Mouse (Mus musculus): ENCODE data around the gene Nckipsd. TPM values are rescaled to one million over a fixed set of nuclear protein-coding genes. Genes with fewer than 3 reads are reported as not detected.
A peak's percentile ranks its signal among the peaks of the same experiment; 100 is the strongest.

Nckipsd gene
- total and polyA plus RNA-seq, 2 experiments from 2014 or later = 23.5 to 33.6 TPM

GRCm38 (mm10) chr9:108832390-108833108 is 24.4 kb downstream of the Nckipsd start:
- H3K9ac ChIP-seq (replicated peaks; ENCODE audit: low read length) = no peak overlapping the region

DNA sequence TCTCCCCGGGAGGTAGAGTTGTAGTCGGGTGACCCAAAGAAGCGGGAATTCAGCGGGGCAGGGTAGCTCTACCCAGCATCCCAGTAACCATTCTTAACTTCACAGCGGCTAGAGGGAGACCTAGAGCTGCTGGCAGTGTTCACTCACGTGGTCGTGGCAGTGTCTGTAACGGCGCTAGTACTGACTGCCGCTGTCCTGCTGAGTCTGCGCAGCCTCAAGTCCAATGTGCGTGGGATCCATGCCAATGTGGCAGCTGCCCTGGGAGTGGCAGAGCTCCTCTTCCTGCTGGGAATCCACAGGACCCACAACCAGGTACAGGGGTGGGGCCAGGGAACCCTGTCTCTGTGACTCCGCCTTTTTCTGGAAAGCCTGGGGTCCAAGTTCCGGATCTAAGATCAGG is 34.8 kb downstream of the Nckipsd start:
- WGBS = 25% methylated on average over 14 of the region's 14 CpGs
- peak; percentile 79 for DNase-seq (ENCODE audit: low spot score)
- H3K36me3 ChIP-seq (ENCODE audit: insufficient read depth, low read length) = peaks cover 48% of the 10 kb centered on the region
- no peaks in the 10 kb centered on the region for H3K4me1 ChIP-seq (ENCODE audit: insufficient read depth, low read length)
- TF ChIP-seq CTCF (IDR thresholded peaks at IDR 0.05; ENCODE audit: low read depth) = peak; percentile 64
- H3K4me3 ChIP-seq (ENCODE audit: low read length) = no peak overlapping the region
- H3K9me3 ChIP-seq (ENCODE audit: low read length) = no peaks in the 10 kb centered on the region
- H3K27ac ChIP-seq = no peak overlapping the region
- no peaks in the 10 kb centered on the region for H3K27me3 ChIP-seq (ENCODE audit: insufficient read depth, low read length)
- peak; percentile 63 for ATAC-seq
- H3K9ac ChIP-seq (replicated peaks; ENCODE audit: low read length) = no peak overlapping the region
- no peak overlapping the region for H3K4me2 ChIP-seq (ENCODE audit: low read depth, low read length)

More at GRCm38 (mm10) chr9:108832390-108833108, 24.4 kb downstream of the Nckipsd start:
- no peak overlapping the region for H3K27ac ChIP-seq
- ATAC-seq (peak; percentile 91), DNase-seq (ENCODE audit: low spot score) (peak; percentile 90)
- TF ChIP-seq CTCF (IDR thresholded peaks at IDR 0.05; ENCODE audit: low read depth) = 0 out of 2 replicates have a peak, but pooled peaks have one; percentile 1
- H3K27me3 ChIP-seq (ENCODE audit: insufficient read depth, low read length) = no peaks in the 10 kb centered on the region; the same call in 1 of the 2 replicates
- peak overlapping the region; percentile 31 for H3K4me3 ChIP-seq (ENCODE audit: low read length)
- peaks cover 25% of the 10 kb centered on the region for H3K4me1 ChIP-seq (ENCODE audit: insufficient read depth, low read length)
- peaks cover 49% of the 10 kb centered on the region for H3K36me3 ChIP-seq (ENCODE audit: insufficient read depth, low read length)
- no peaks in the 10 kb centered on the region for H3K9me3 ChIP-seq (ENCODE audit: low read length)
- WGBS = 7% methylated on average over 46 of the region's 46 CpGs
- H3K4me2 ChIP-seq (ENCODE audit: low read depth, low read length) = peak overlapping the region; percentile 68

DNA sequence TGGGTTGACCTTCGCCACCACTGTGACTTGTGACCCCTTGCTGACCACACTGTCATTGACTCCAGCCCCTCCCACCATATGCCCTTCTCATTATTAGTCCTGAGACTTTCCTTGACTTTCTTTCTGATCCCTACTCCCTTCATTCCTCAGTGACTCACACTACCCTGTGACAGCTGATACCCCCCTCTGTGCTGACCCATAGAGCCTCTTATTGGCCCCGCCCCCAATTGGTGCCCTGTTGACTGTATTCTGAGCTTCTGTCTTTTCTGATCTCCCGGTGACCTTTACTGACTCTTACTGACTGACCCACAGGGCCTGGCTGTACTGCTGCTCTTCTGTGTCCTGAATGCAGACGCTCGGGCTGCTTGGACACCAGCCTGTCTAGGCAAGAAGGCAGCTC is 37.2 kb downstream of the Nckipsd start:
- no peak overlapping the region for H3K4me2 ChIP-seq (ENCODE audit: low read depth, low read length)
- H3K9ac ChIP-seq (replicated peaks; ENCODE audit: low read length) = no peak overlapping the region
- H3K36me3 ChIP-seq (ENCODE audit: insufficient read depth, low read length) = peaks cover 63% of the 10 kb centered on the region
- no peak overlapping the region for H3K27ac ChIP-seq
- H3K4me3 ChIP-seq (ENCODE audit: low read length) = no peak overlapping the region
- no peaks in the 10 kb centered on the region for H3K9me3 ChIP-seq (ENCODE audit: low read length)
- no peak for ATAC-seq
- TF ChIP-seq CTCF (IDR thresholded peaks at IDR 0.05; ENCODE audit: low read depth) = no peak
- 71% methylated on average over 5 of the region's 5 CpGs for WGBS
- H3K4me1 ChIP-seq (ENCODE audit: insufficient read depth, low read length) = no peaks in the 10 kb centered on the region
- DNase-seq (ENCODE audit: low spot score) = no peak
- no peaks in the 10 kb centered on the region for H3K27me3 ChIP-seq (ENCODE audit: insufficient read depth, low read length)

DNA sequence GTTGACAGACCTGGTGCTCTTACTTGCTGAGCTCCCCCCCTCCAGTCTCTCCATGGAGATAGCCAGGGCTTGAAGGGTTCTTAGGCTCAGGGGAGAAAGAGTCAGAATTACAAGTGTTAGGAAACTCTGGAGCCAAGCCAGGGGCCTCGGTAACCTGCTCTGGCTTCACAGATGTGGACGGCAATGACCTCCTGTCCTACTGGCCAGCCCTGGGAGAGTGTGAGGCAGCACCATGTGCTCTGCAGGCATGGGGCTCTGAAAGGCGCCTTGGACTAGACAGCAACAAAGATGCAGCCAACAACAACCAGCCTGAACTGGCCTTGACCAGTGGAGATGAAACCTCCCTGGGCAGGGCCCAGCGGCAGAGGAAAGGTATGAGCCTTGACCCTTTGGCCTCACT is 39.2 kb downstream of the Nckipsd start:
- peaks cover 62% of the 10 kb centered on the region for H3K36me3 ChIP-seq (ENCODE audit: insufficient read depth, low read length)
- H3K4me1 ChIP-seq (ENCODE audit: insufficient read depth, low read length) = no peaks in the 10 kb centered on the region
- no peak for ATAC-seq
- 82% methylated on average over 4 of the region's 4 CpGs for WGBS
- no peaks in the 10 kb centered on the region for H3K27me3 ChIP-seq (ENCODE audit: insufficient read depth, low read length)
- no peaks in the 10 kb centered on the region for H3K9me3 ChIP-seq (ENCODE audit: low read length)
- no peak for DNase-seq (ENCODE audit: low spot score)
- no peak overlapping the region for H3K27ac ChIP-seq
- no peak overlapping the region for H3K4me2 ChIP-seq (ENCODE audit: low read depth, low read length)
- H3K9ac ChIP-seq (replicated peaks; ENCODE audit: low read length) = no peak overlapping the region
- H3K4me3 ChIP-seq (ENCODE audit: low read length) = no peak overlapping the region
- no peak for TF ChIP-seq CTCF (IDR thresholded peaks at IDR 0.05; ENCODE audit: low read depth)

- Histone ChIP-seq H3K4me3 (ENCODE audit: low read length) (no peak overlapping the region), H3K27ac (no peak overlapping the region), H3K9me3 (ENCODE audit: low read length) (no peaks in the 10 kb centered on the region), H3K27me3 (ENCODE audit: insufficient read depth, low read length) (no peaks in the 10 kb centered on the region), H3K4me2 (ENCODE audit: low read depth, low read length) (no peak overlapping the region), H3K4me1 (ENCODE audit: insufficient read depth, low read length) (no peaks in the 10 kb centered on the region), H3K36me3 (ENCODE audit: insufficient read depth, low read length) (peaks cover 62% of the 10 kb centered on the region), H3K9ac (replicated peaks; ENCODE audit: low read length) (no peak overlapping the region)
- TF ChIP-seq CTCF (IDR thresholded peaks at IDR 0.05; ENCODE audit: low read depth) = no peak
- DNase-seq (ENCODE audit: low spot score) (no peak), ATAC-seq (no peak)
- WGBS = 81% methylated on average over 17 of the region's 17 CpGs
These were observed 40.3 kb downstream of the Nckipsd start for GRCm38 (mm10) chr9:108848419-108848818.

DNA sequence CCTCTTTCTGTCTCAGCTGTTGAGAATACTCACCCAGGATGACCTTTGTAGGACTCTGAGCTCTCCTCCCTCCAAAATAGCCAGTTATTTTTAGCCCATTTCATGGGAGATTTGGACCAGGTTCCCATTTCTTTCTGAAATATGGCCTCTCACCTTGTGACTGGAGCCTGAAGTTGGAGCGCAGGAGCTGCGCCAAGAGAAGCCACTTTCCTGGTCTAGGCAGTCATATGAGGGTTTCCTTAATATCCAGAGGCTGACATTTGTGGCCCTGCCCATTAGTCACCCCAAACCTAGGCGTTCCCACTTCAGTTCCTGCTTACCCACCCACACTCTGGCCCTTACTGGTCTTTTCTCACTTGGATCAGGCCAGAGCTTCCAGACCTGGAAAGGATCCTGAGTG is 44.8 kb downstream of the Nckipsd start, which contains the start of gene Slc26a6:
Gene Slc26a6, plus strand, starts transcription at position 308 of the 400 bp plus-strand sequence.
- peak within 1 kb of the TSS; percentile 69 for H3K4me2 ChIP-seq (ENCODE audit: low read depth, low read length)
- H3K27ac ChIP-seq = peak within 1 kb of the TSS; percentile 84
- WGBS = 95% methylated on average over 3 of the region's 3 CpGs
- ATAC-seq (no peak), DNase-seq (ENCODE audit: low spot score) (no peak)
- H3K9me3 ChIP-seq (ENCODE audit: low read length) = no peaks in the 10 kb centered on the region
- peak within 1 kb of the TSS; percentile 66 for H3K4me3 ChIP-seq (ENCODE audit: low read length)
- no peak for TF ChIP-seq CTCF (IDR thresholded peaks at IDR 0.05; ENCODE audit: low read depth)
- H3K4me1 ChIP-seq (ENCODE audit: insufficient read depth, low read length) = 0 out of 2 replicates have a peak, but pooled peaks cover 8% of the 10 kb centered on the region
- H3K9ac ChIP-seq (replicated peaks; ENCODE audit: low read length) = peak within 1 kb of the TSS; percentile 62
- H3K36me3 ChIP-seq (ENCODE audit: insufficient read depth, low read length) = peaks cover 35% of the 10 kb centered on the region
- no peaks in the 10 kb centered on the region for H3K27me3 ChIP-seq (ENCODE audit: insufficient read depth, low read length)
